Mouse (Mus musculus): ENCODE measurements at regions not wholly inside any gene's neighbourhood (a gene's known extent, or its start where the extent isn't known, plus 50 kb on each side); places are given as distances from the start of the nearest gene placed in this dataset.

DNA sequence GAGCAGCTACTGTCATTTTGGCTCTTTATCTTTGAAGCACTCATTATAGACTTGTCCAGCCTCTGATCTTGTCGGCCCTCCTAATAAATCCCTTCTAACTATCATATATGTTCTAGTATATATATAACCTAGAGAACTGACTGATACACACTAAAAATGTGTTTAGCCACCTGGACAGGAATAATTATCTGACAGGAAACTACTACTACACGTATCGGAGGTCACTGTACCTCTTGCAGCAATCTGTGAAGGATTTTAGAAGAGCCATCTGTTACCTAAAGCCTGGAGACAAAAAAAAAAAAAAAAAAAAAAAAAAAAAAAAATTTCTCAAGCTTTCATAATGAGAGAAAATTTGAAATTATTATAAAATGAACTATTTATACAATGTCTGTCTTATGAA is 105.4 kb upstream of the Cblb start:
- Histone ChIP-seq H3K4me1 (ENCODE audit: insufficient read depth, low read length) (no peaks in the 10 kb centered on the region), H3K27me3 (ENCODE audit: insufficient read depth, low read length) (no peaks in the 10 kb centered on the region), H3K4me3 (ENCODE audit: low read depth, low read length) (no peak overlapping the region), H3K4me2 (ENCODE audit: low read depth, low read length, poor library complexity, severe bottlenecking) (no peak overlapping the region), H3K9me3 (ENCODE audit: low read length) (no peaks in the 10 kb centered on the region), H3K9ac (replicated peaks; ENCODE audit: low read length, poor library complexity, severe bottlenecking) (no peak overlapping the region), H3K36me3 (ENCODE audit: insufficient read depth, low read length) (no peaks in the 10 kb centered on the region), H3K27ac (ENCODE audit: low read depth, low read length) (no peak overlapping the region)
- DNase-seq (ENCODE audit: low spot score) (no peak), ATAC-seq (ENCODE audit: low FRiP score) (no peak)
- no peak for TF ChIP-seq CTCF (IDR thresholded peaks at IDR 0.05)
- 95% methylated on average over 3 of the region's 3 CpGs for WGBS

DNA sequence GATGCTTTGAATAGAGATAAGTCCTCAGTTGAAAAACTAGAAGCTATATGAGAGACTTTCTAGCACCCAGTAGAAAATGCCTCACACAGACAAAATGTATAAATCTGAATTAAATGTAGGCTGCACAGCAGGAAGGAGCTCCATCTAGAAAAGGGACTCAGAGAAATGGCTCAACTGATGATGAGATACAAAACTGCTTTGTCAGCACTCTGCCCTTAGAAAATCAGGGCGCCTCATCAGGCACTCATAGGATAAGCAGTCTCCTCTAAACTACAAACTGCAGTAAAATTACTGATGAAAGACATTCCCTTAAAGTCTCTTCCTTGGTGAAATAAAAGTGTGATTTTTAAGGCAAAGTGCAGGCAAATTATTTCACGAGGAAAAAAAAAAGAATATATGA is 97.9 kb upstream of the Cblb start:
- ATAC-seq (ENCODE audit: low FRiP score) (no peak), DNase-seq (ENCODE audit: low spot score) (no peak)
- TF ChIP-seq CTCF (IDR thresholded peaks at IDR 0.05), result no peak
- WGBS, result 90% methylated on average over 2 of the region's 2 CpGs
- no peaks in the 10 kb centered on the region for H3K36me3 ChIP-seq (ENCODE audit: insufficient read depth, low read length)
- H3K9ac ChIP-seq (replicated peaks; ENCODE audit: low read length, poor library complexity, severe bottlenecking), result no peak overlapping the region
- H3K4me3 ChIP-seq (ENCODE audit: low read depth, low read length), result no peak overlapping the region
- H3K27ac ChIP-seq (ENCODE audit: low read depth, low read length), result no peak overlapping the region
- no peaks in the 10 kb centered on the region for H3K27me3 ChIP-seq (ENCODE audit: insufficient read depth, low read length)
- no peak overlapping the region for H3K4me2 ChIP-seq (ENCODE audit: low read depth, low read length, poor library complexity, severe bottlenecking)
- no peaks in the 10 kb centered on the region for H3K9me3 ChIP-seq (ENCODE audit: low read length)
- no peaks in the 10 kb centered on the region for H3K4me1 ChIP-seq (ENCODE audit: insufficient read depth, low read length)

DNA sequence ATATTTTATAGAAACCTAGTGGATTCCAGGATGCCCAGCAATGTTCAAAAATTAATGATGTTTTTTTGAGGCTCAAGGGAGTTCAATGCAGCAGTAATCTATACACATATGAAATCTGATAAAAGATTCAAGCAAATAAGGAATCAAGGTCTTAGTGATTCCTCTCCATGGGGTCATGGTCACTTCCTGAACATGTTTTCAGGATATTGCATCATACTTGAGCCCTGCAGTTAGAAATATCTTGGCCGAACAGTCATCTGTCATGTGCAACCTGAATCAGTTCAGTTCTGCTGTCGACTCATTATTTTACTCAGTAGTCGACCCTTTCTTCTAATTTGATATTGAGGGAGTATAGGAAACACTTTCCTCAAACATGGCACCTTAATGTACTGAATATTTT is 97.1 kb upstream of the Cblb start:
- WGBS, result 93% methylated on average over 3 of the region's 3 CpGs
- no peak for ATAC-seq (ENCODE audit: low FRiP score)
- no peak for TF ChIP-seq CTCF (IDR thresholded peaks at IDR 0.05)

DNA sequence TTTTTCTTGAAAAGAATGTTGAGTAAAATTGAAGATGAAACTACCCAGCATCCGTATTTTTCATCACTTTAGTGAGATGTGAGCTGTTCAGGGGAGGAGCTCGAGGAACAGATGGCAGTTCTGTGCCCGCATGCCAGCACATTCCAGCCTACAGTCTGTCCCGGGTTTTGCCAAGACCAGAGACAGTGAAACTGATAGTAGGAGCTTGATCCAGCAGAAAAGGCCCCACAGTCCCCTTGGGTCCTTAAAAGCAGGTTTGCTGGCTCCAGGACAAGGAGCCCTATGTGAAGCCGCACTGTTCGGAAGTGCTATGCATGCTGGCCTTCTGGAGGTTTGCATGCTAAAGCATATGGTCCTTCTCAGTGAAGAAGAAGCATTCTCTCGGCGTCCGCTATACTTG is 93.7 kb upstream of the Cblb start:
- TF ChIP-seq CTCF (IDR thresholded peaks at IDR 0.05), result no peak
- no peak overlapping the region for H3K27ac ChIP-seq (ENCODE audit: low read depth, low read length)
- no peaks in the 10 kb centered on the region for H3K27me3 ChIP-seq (ENCODE audit: insufficient read depth, low read length)
- no peak overlapping the region for H3K4me2 ChIP-seq (ENCODE audit: low read depth, low read length, poor library complexity, severe bottlenecking)
- H3K4me3 ChIP-seq (ENCODE audit: low read depth, low read length), result no peak overlapping the region
- no peaks in the 10 kb centered on the region for H3K36me3 ChIP-seq (ENCODE audit: insufficient read depth, low read length)
- no peak overlapping the region for H3K9ac ChIP-seq (replicated peaks; ENCODE audit: low read length, poor library complexity, severe bottlenecking)
- ATAC-seq (ENCODE audit: low FRiP score), result no peak; the same call in 1 of the 2 replicates
- 85% methylated on average over 9 of the region's 9 CpGs for WGBS
- H3K9me3 ChIP-seq (ENCODE audit: low read length), result no peaks in the 10 kb centered on the region
- no peaks in the 10 kb centered on the region for H3K4me1 ChIP-seq (ENCODE audit: insufficient read depth, low read length)
- DNase-seq (ENCODE audit: low spot score), result peak; percentile 91

More for the DNA sequence above, 97.1 kb upstream of the Cblb start:
- H3K9ac ChIP-seq (replicated peaks; ENCODE audit: low read length, poor library complexity, severe bottlenecking), result no peak overlapping the region
- H3K4me1 ChIP-seq (ENCODE audit: insufficient read depth, low read length), result no peaks in the 10 kb centered on the region
- no peak overlapping the region for H3K27ac ChIP-seq (ENCODE audit: low read depth, low read length)
- H3K4me2 ChIP-seq (ENCODE audit: low read depth, low read length, poor library complexity, severe bottlenecking), result no peak overlapping the region
- no peak for DNase-seq (ENCODE audit: low spot score)
- H3K36me3 ChIP-seq (ENCODE audit: insufficient read depth, low read length), result no peaks in the 10 kb centered on the region
- H3K9me3 ChIP-seq (ENCODE audit: low read length), result no peaks in the 10 kb centered on the region
- H3K27me3 ChIP-seq (ENCODE audit: insufficient read depth, low read length), result no peaks in the 10 kb centered on the region
- no peak overlapping the region for H3K4me3 ChIP-seq (ENCODE audit: low read depth, low read length)

DNA sequence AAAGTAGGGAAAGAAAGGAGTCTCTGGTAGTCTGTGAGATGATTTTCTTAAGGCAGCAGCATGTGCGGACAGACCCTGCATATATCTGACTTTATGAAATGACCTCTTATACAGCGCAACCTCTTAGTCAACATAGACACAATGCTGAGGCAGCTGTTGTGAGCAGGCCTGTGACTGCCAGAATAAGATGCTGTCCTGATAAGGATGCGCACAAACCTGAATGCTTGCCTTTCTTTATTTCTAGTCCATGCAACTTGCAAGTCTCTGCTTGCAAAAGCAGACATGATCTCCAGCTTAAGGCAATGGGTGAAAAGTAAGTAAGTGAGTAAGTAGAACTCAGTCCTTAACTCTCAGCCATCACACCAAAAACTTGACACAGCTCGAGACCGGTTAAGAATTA is 92.0 kb upstream of the Cblb start:
- H3K9me3 ChIP-seq (ENCODE audit: low read length), result no peaks in the 10 kb centered on the region
- DNase-seq (ENCODE audit: low spot score) (no peak), ATAC-seq (ENCODE audit: low FRiP score) (no peak)
- H3K36me3 ChIP-seq (ENCODE audit: insufficient read depth, low read length), result no peaks in the 10 kb centered on the region
- H3K4me3 ChIP-seq (ENCODE audit: low read depth, low read length), result no peak overlapping the region
- no peaks in the 10 kb centered on the region for H3K27me3 ChIP-seq (ENCODE audit: insufficient read depth, low read length)
- no peak for TF ChIP-seq CTCF (IDR thresholded peaks at IDR 0.05)
- no peak overlapping the region for H3K27ac ChIP-seq (ENCODE audit: low read depth, low read length)
- no peaks in the 10 kb centered on the region for H3K4me1 ChIP-seq (ENCODE audit: insufficient read depth, low read length)
- H3K9ac ChIP-seq (replicated peaks; ENCODE audit: low read length, poor library complexity, severe bottlenecking), result no peak overlapping the region
- no peak overlapping the region for H3K4me2 ChIP-seq (ENCODE audit: low read depth, low read length, poor library complexity, severe bottlenecking)
- WGBS, result 87% methylated on average over 5 of the region's 5 CpGs

DNA sequence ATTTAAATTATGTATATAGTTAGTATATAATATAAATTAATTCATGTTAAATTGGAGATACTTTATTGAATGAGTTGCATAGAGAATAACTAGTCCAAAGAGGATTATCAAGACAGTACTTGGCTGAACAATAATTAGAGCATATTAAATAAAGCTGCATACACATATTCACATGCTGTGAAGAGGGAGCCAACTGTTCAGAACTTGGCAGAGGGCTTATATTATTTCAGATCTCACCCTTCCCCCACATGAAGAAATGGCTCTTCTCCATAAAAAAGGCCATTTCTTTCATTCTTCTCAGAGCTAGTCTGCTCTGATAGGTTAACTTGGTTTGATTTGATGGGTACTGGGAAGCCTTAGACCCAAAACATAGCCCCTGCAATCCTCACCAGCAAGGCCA is 90.5 kb upstream of the Cblb start:
- Histone ChIP-seq H3K27me3 (ENCODE audit: insufficient read depth, low read length) (no peaks in the 10 kb centered on the region), H3K4me1 (ENCODE audit: insufficient read depth, low read length) (no peaks in the 10 kb centered on the region), H3K36me3 (ENCODE audit: insufficient read depth, low read length) (no peaks in the 10 kb centered on the region), H3K4me3 (ENCODE audit: low read depth, low read length) (no peak overlapping the region), H3K27ac (ENCODE audit: low read depth, low read length) (no peak overlapping the region), H3K9me3 (ENCODE audit: low read length) (no peaks in the 10 kb centered on the region), H3K9ac (replicated peaks; ENCODE audit: low read length, poor library complexity, severe bottlenecking) (no peak overlapping the region), H3K4me2 (ENCODE audit: low read depth, low read length, poor library complexity, severe bottlenecking) (no peak overlapping the region)
- ATAC-seq (ENCODE audit: low FRiP score) (no peak), DNase-seq (ENCODE audit: low spot score) (peak; percentile 18)
- TF ChIP-seq CTCF (IDR thresholded peaks at IDR 0.05), result no peak

Data from midbrain, postnatal 0 days (tissue).